Mouse (Mus musculus): ENCODE results near the gene Fbxo47.

Gene Fbxo47

DNA sequence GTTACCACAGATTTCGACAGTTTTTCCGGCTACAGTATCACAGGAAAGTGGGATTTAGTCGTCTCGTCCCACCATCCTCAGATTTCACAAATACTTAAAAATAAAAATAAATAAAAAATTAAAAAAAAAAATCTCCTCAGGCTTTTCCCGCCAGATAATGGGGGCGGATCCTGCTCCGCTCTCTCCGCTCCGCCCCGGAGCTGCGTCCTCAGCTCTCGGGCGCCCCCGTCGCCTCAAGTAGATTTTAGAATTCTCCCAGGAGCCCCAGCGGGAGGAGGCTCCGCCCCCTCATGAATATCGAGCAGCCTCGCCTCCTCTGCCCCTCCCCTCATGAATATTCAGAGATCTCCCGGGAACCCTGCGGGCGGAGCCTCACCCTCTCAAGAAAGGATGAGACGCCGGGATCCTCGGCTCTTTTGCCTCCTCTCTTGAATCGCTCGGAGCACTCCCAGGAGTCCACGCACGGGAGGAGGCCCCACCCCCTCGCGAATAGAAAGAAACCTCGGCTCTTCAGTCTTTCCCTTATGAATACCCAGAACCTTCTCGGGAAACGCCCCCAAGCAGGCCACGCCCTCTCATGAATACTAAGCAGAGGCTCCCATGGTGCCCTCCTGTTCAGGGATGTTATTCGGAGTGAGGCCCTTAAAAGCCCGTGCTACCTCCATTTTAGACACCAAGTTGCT, at the start of gene Fbxo47:
Gene Fbxo47, minus strand, starts transcription at position 237 of the 683 bp plus-strand sequence.
- DNase-seq (ENCODE audit: low spot score in 2 of 2), result peak; percentile 94 to 97

DNA sequence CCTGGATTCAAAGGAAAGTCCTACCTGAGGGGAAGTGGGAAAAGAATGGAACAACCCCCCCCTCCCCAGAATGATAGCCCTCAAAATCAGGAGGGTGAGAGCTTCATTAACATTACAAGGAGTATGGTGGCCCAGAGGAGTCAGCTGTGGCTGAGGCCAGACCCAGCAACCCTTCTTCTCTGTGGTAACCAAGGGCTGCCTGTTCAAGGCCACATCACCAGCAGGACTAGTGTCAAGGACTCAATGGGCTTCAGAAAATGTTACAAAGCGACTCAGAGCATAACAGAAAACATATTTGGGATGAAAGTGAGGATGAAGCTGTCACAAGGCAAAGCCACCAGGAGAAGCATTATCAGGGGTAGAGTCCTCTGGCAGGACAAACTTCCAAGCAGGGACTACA, 49.6 kb upstream of the Fbxo47 start:
- no peak for DNase-seq (ENCODE audit: low spot score in 2 of 2)

GRCm38 (mm10) chr11:97928905-97929304, 45.0 kb upstream of the Fbxo47 start:
- no peak for DNase-seq (ENCODE audit: low spot score in 2 of 2)

DNA sequence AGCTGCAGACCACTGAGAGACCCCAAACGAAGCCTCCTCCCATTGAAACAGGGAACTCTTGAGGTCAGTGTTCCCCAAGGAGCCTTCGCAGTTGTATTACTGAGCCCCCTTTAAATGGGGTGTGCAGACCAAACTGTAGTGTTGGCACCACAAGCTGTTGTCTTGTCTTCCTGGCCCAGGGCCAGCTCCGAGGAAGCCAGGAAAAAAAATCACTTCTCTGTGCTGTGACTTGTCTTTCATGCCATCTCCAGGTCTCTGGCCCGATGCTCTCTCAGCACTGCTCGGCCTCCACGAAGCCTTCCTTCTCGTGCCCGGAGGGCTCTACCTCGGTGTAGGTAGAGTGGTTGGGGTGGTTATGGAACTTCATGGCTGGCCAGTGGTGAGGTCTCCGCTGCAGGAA, 40.3 kb upstream of the Fbxo47 start:
- no peak for DNase-seq (ENCODE audit: low spot score in 2 of 2)

DNA sequence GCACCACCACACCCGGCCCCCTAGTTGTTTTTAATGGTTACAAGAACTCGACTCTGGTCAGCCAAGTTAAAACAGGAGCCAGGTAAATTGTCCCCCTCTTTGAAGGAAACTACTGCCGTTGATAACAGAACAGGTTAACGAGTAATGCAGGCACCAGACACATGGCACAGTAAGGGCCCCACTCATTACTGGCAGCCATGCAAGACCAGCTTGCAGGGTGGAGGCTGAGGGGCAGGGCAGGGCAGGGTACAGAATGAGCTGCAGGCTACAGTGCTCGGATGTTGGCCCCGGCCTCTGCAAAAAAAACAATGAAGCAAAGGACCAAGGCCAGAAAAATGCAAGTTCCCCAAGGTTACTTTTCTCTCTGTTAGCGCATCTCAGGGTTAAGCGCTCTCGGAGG, 39.7 kb upstream of the Fbxo47 start:
- no peak for DNase-seq (ENCODE audit: low spot score in 2 of 2)

DNA sequence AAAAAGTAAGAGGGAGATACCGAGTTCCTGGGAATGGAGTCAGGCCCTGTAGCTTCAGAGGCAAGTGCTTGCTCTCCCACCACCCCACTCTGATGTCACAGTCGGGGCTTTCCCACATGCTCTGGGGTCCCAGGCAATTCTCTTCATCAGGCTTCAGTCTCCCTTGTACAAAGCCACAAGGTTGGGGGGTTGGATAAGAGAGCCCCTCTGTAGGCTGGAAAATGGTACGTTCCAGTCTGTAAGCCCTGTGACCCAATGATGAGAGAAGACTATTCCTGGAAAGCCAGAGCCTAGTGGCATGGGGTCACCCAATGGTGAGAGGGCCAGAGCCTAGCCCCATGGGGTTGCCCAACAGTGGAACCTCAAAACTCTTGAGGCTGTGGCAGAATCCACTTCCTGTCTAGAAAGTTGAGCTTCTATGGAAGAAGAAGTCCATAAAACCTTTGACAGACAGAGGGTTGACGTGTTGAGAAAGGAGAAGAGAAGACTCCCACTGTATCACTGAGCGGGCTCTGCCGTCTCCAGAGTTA, 32.1 kb upstream of the Fbxo47 start:
- no peak for DNase-seq (ENCODE audit: low spot score in 2 of 2)

DNA sequence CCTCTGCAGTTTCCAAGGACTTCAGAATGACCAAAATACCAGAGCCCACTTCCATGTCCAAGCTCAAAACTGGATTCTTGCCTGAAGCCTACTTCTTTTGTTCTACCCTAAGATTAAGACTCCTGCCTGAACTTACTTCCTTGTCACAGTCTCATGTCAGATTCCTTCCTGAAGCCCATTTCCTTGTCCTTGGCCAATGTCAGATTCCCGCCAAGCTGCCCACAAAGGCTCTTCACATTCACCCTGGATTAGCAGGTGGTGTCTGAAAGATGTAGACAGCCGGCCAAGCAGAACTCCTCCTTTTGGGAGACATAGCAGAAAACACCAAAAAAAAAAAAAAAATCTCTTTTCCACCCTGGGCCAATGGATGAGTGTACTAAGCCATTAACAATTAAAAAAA, 31.5 kb upstream of the Fbxo47 start:
- DNase-seq (ENCODE audit: low spot score in 2 of 2), result no peak

DNA sequence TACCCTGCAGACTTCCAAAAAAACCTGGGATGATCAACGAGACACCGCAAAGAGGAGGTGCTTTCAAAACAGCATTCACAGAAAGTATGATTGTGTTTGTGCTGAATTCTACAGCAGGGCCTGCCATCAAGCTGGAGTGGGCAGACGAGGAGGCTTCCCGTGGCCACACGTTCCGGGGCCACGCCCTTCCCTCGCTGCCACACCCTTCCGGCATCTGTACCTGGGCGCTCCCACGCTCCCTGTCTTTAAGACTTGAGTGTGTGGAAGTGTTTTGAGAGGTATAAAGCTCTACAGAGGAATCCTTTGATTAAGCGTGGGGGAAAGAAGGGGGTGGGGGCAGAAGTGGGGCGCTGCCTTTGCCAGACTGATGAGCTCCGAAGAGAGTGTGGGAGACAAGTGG, 29.2 kb upstream of the Fbxo47 start:
- DNase-seq (ENCODE audit: low spot score in 2 of 2), result no peak

- DNase-seq (ENCODE audit: low spot score in 2 of 2), result no peak
Observed at GRCm38 (mm10) chr11:97908634-97909348, 24.8 kb upstream of the Fbxo47 start.

GRCm38 (mm10) chr11:97907935-97908334, 24.0 kb upstream of the Fbxo47 start:
- DNase-seq (ENCODE audit: low spot score in 2 of 2), result no peak

- DNase-seq (ENCODE audit: low spot score in 2 of 2), result no peak
Observed at GRCm38 (mm10) chr11:97906905-97907304, 23.0 kb upstream of the Fbxo47 start.

DNA sequence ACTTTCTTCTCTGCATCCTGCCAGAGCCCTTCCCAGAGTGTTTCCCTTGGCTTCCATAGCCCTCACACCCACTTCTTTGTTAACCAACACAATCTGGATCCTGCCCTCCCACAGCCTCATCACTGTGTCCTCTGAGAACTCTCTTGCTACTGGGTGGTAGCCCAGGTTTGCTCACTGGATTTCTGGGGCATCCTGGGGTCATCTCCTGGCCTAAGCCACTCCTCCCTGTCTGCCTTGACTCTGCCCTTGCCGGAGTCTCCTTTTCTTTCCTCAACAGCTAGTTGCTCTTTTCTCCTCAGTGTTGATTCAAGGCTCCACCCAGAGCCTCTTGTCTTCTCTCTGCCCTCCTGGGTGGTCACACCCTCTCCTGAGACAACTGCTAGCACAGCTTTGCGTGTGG, 22.0 kb upstream of the Fbxo47 start:
- DNase-seq (ENCODE audit: low spot score in 2 of 2), result no peak

DNA sequence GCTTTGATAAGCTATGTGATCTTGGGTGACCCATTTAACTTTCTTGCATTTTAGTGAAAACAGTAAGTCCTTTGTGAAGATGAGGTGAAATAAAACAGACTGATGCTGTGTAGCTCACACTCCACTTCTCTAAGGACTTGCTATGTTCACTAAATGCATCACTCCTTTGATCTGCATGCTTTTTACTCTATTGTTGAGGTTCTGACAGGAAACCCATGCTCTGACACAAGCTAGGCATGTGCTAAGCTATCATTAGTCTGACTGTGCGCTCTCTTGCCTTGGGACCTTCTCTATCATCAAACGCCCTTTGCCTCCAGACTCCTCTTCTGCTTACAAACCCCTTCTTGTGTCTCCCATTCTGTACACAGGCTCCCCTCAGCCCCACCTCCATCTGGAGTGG, 21.6 kb upstream of the Fbxo47 start:
- DNase-seq (ENCODE audit: low spot score in 2 of 2), result no peak

DNA sequence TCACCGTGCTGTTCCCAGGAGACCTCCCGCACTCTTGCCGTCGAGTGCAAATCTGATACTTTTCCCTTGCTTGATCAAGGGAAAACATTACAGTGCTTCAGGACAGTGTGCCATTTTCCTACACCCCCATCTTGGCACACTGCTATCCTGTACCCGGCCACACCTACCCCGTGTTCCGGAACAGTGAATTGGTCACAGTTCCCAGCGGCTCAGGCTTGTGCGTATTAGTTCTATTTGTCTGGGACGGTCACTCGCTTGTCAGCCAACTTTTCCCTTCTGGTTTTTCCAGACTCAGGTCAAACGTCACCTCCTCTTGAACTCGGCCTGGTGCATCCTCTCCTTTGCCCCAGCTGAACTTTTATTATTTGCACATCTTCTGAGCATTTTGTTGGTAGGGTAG, 20.8 kb upstream of the Fbxo47 start:
- DNase-seq (ENCODE audit: low spot score in 2 of 2), result no peak

- no peak for DNase-seq (ENCODE audit: low spot score in 2 of 2)
Observed at GRCm38 (mm10) chr11:97901806-97902205, 17.9 kb upstream of the Fbxo47 start.

- peak; percentile 86 to 94 for DNase-seq (ENCODE audit: low spot score in 2 of 2)
Observed at GRCm38 (mm10) chr11:97899822-97900221, 15.9 kb upstream of the Fbxo47 start.

- DNase-seq (ENCODE audit: low spot score in 2 of 2), result no peak
Observed at GRCm38 (mm10) chr11:97897568-97898185, 13.7 kb upstream of the Fbxo47 start.

DNA sequence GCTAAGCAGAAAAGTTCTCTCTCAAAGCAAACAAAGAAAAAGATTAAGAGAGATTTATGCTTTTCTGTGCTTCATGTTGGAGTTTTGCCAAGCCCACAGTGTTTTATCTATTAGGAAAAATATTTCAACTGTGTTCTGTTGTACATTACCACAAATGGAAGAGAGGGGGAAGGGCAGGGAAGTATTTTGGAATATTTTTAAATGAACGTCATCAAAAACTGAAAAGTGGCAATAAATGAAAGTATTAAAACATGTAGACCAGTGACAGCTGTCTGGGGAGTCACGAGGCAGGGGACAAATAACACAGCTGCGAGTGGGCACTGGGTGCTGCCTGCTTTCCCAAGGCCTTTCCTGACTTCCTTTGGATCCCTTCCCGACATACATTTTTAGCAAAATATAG, 12.7 kb upstream of the Fbxo47 start:
- DNase-seq (ENCODE audit: low spot score in 2 of 2), result no peak

DNA sequence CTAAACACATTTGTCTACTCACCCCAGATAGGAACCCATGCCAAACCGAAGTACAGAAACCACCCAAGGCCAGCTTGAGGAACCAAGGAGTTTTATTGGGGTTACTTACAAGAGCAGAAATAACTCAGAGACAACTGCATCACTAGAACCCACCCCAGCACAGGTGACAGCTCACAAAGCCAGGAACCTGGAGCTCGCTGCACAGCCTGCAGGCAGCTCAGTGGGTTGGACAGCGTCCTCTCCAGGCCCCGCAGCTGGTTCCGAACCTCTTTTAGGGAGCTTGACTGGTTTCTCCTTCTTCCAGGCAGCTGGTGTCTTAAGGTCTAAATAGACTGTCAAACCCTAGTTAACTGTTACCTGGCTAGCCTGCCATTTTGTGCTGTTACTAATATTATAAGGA, 7.9 kb upstream of the Fbxo47 start:
- no peak for DNase-seq (ENCODE audit: low spot score in 2 of 2)

DNA sequence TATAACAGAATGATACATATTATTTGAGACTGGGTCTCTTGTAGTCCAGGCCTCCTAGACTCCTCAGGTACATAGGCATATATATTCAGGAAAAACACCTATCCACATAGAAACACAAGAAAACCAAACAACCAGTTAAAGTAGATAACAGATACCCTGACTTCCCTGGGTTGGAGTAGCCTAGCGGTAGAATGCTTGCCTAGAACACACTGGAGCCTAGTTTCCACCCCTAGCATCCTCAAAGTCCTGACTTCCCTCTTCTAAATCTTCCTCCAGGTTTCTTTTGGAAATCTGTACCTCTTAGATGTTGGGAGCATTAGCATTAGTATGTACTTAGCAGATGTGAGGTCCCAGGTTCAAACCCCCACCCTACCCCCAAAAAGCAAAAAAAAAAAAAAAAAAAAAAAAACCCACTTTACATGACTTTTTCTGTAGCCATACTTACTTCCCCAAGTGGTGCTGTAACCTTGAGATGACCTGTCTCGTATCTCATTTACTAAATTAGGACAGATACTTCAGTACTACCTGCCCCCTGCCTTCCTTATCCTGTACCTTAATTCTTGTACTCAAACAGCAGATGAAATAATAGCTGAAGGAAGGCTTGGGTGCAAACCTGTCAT, 1.5 kb upstream of the Fbxo47 start:
- DNase-seq (ENCODE audit: low spot score in 2 of 2), result no peak

DNA sequence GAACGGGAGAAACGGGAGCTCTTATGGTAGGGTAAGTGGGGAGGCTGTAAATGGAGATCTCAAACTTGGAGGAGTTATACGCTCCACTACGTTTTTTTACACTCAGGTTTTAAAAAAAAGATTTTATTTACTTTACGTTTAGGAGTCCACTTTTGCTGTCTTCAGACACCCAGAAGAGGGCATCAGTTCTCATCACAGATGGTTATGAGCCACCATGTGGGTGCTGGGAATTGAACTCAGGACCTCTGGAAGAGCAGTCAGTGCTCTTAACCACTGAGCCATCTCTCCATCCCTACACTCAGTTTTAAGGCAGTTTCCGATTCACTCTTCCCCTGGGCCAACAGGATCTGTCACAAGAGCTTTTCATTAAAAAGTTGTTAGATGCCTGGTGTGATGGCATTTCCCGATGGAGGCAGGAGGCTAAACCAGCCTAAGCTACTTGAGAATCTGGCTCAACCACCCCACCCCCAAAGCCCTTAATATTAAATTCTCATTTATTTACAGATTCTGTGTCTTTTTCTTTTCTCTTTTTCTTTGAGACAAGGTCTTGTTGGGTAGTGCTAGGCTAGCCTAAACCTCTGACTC, 739 bp upstream of the Fbxo47 start:
- peak in 1 of 2 experiments; percentile 12 for DNase-seq (ENCODE audit: low spot score in 2 of 2)

DNA sequence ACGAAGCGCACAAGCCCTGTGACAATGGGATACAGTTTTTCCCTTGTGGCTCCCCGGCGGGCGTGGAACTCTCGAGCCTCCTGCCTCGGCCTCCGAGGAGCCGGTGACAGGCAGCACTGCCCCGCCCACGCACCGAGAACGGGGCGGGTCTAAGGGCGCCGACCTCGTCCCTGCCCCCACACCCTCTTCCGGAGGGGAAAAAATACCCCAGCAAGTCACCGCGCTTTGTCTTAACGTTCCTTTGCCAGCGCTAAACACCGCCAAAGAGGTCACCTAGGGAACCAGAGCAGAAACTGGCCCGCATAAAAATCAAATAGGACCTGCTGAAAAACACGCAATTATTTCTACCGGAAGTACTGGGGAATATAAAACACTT, 424 bp downstream of the Fbxo47 start:
- DNase-seq (ENCODE audit: low spot score in 2 of 2), result peak; percentile 53 to 59
